Mouse (Mus musculus) forelimb bud, embryonic 11.5 days (tissue): ENCODE results near the gene Adamts12.

Experiments used
- DNase-seq: peaks from one replicate; pipeline ENCODE4 v3.0.0-alpha.2; 2012; ENCODE audit warnings: low read depth, low spot score

The Adamts12 gene

DNA sequence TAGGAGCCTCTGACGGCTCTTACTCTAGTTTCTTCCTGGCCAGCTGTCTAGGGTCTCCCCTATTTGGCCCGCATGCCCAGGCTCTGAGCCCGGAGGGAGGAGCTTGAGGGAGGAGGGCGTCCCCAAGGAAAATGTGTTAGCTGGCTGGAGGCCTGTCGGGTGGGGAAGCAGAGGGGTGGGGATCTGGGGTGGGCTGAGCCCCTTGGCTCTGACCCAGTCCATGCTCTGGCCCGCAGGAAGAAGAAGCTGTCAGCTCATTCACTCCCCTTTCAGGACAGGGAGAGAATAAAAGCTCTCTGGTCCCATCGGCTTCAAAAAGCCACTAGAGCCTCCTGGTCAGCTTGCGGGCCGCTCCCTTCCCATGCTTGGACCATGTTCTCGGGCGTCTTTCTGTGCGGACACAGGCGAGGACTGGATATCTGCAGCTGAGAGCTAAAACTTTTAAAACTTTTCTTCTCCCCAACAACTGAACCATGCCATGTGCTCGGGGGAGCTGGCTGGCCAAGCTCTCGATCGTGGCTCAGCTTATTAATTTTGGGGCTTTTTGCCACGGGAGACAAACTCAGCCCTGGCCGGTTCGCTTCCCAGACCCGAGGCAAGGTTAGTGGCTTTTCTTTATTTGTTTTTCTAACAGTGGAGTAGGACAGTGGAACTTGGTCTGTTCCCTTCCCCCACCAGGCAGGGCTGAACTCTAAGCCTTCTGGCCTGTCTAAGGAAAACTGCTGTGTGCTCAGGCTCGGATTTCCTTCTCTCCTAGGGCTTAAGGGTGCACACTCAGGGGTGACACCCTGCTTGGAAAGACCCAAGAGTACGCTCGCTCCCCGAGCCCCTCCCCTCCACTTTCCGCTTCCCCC lies at the start of gene Adamts12:
Adamts12 (plus strand) TSS at position 233 of the 854 bp plus-strand sequence.
- DNase-seq = no peak

DNA sequence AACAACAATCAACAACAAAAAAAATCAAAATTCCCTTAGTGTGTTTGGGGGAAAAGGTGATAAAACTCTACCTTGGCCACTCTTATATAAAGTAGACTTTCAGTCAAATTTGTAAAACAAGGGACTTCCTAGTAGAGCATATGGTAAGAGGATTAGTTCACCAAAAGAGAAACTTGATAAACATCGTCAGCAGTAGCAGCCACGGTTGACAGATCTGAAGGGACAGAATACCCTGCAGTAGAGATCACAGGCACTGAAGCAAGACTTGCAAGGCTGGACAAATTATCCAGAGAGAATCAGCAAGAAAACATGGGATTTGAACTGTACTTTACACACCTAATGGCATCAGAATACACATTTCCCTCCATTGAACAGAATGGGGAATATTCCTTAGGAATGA lies 49.7 kb upstream of the Adamts12 start:
- DNase-seq = no peak

DNA sequence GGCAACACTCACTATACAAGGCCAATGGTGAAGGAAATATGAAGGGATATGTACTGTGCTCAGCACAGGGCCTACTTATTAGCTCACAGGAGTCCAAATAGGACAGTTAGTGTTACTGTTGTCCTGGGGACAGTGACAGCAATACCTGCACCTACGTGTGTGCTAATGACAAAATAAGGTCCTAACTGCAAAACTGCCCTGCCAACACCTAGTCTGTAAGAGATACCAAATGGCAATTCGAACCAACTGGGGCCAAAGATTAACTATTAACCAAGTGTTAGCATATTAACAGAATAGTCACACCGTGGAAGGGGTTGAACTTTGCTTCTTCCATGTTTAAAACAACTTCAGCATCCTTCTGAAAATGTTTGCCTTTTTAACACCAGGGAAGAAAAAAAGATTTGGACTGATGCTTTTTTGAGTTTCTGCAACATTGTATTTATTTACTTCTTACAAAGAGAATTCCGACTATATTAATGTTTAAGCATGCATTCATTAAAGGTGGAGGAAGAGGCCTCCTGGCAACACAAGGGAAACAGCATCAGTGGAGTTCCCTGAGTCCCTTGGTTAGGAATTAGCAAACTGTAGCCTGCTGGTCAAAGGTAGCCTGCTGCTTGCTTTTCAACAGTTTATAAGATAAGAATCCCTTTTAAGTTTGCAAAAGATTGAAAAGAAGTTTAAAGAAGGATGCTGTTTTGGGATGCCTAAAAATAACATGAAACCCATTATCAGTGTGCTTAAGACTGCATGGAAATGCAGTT lies 37.6 kb upstream of the Adamts12 start:
- no peak for DNase-seq

DNA sequence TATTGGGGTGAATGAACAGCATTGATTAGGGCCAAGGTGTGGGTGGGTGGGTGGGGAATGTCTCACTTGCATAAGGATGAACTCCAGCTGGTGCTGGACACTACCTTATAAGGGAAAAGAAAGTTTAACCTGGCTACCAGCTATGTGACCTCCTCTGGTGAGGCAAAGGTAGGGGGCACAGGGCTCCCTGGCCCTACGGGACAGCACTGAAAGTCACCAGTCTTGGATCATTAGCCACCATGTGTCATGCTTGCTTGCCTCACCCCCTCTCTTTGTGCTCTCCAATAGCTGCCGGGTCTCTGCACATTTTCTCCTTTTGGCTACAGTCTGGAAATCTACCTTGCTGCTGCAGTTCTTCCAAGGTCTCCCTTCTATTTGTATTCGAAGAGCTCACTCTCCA lies 34.4 kb upstream of the Adamts12 start:
- DNase-seq = no peak

DNA sequence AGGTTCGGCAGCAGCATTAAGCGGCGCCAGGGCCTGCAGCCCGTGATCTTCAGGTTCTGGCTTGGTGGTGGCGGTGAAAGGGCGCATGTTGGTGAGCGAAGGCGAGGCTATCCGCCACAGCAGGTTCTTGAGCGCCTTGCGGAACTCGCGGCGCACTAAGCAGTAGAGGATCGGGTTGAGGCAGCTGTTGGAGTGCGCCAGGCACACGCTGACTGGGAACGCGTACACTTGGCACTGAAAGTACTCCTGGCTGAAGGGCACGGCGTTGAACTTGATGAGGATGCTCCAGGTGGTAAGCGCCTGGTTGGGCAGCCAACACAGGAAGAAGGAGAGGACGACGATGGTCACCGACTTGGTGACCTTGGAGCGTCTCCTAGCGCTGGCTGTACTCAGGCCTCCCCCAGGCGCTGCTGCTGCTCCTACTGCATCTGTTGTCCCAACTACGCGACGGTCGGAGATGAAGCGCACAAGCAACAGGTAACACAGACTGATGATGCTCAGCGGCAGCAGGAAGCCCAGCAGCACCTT lies 28.6 kb upstream of the Adamts12 start:
- DNase-seq = peak; percentile 29

DNA sequence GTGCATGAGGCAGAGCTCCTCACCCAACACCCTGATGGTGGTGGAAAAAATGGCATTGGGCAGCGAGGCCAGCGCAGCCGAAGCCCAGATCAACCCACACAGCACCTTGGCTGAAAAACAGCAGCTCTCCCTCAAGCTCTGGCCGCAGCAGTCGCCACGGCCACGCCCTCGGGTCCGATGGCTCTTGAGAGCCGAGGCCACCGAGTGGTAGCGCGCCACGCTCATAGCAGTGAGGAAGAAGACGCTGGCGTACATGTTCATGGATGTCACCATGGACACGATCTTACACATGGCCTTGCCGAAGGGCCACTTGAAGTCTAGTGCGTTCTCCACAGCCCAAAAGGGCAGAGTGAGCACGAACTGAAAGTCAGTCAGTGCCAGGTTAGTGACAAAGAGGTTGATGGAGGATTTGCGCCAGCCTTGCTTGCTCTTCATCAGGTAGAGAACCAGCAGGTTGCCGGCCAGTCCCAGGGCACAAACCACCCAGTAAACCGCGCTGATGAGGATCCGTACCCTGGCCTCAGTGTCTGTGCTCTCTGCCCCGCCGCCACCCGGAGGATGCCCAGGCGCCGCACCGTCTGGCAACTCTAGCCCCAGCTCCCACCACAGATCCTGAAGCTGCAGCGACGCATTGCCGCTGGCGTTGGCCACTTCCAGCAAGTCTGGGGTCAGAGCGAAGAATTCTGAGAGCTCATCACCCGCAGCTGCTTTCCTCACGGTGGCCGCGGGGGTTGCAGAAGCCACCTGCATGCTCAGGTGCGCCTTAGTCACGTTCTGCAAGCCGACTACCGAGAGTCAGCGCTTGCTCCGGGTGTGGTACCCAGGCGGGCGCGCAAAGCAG lies 27.8 kb upstream of the Adamts12 start:
- peak; percentile 11 for DNase-seq

DNA sequence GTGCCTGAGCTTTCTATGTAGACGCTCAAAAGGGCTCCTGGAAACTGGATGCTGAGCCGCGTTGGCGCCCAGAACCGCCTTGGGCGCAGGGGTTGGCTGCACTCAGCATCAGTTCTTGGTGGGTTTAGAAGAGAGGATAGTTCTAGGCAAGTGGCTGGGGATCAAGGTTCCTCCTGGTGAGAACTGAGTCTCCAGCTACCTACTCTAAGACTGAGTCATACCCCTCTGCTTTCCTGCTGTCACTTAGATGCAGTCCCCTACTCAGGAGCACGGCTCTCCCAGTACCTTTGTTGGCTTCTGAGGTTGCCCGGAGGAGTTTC lies 27.3 kb upstream of the Adamts12 start:
- DNase-seq = no peak

DNA sequence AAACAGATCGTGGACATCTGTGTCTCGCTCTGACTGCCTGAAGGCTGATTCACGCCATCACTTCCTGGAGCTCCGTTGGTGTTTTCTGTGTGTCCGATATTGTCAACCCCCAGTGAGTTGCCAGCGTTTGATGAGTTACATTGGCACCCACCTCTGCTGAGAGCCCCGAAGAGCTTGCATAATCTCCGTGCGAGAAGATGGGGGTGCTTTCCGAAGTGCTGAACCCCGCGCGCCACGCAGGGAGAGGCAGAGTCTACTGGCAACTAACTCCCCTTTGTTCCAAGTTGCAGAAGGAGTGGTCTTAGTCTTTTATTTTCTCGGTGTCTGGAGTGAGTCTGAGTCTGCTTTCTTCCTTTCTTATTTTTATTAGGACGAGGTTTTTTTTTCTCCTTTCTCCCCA lies 26.9 kb upstream of the Adamts12 start, which contains the start of gene Rxfp3:
Rxfp3 (minus strand) TSS at position 281 of the 400 bp plus-strand sequence.
- DNase-seq = peak; percentile 11

DNA sequence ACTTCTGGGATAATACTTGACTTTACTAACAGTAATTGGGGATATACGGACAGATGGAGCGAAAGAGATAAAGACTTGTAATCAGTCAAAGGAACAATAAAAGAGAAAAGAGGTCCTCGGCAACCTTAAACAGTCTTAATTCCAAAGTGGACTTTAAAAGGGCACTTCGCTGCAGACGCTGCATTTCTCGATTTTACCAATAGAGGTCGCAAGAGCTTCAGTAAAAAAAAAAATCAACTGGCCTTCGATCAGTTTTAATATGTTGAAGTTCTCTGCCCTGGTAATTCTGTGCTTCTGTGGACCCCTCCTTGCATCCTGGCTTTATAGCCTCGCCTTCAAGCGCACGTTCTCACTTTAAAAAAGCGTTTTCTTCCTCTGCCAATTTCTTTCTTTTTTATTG lies 26.1 kb upstream of the Adamts12 start:
- peak; percentile 80 for DNase-seq

DNA sequence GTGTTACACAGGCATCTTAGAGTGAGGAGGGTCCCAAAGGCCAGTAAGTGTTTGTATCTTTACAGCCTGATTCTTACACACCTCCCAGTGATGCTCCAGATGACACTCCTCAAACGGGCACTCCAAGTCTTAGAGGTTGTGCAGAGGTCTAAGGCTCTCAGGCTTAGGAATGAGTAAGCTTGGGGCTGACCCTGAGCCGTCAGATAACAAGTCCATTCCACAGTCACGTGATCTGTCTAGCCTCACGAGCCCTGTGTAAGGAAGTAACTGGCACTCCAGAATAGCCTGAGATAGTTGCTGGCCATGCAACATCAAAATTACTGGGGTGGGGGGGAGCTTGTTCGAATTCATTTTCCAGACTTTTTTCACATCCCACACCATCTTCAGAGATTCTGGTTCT lies 24.5 kb upstream of the Adamts12 start:
- DNase-seq = no peak

DNA sequence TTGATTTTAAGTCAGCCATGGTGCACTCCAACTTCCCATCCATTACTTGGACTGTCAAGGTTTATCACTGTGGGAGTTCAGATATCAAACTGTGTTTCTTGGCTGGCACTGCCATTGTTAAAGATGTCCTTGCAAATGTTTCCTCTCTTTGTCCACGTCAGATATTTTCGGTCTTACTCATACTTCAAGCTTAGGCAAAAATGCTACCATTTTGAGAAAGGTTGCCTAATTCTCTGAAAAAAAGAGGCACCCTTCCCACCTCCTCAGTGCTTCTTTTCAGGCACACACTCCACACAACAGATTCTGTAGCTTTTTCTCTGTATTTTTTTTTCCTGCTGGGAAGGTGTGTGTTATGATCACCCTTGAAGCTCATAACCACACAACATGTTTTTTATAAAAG lies 23.4 kb upstream of the Adamts12 start:
- DNase-seq = no peak

DNA sequence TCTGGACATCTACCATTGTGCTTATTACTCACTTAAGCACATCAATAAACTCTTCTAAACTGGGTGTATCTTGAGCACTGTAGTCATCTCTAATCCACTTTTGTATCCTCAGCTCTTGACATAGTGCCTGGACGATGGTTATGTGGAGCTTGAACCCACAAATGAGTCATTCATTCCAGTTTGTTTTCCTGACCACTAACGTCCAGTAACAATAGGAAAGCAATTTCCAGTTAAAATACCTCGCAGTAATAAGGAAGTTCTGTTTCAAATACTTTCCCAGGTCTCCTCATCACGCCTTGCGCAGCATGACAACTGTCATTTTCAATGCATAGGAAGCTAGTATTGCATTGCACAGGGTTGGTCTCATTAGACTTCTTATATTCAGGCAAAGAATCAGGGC lies 21.8 kb upstream of the Adamts12 start:
- no peak for DNase-seq

DNA sequence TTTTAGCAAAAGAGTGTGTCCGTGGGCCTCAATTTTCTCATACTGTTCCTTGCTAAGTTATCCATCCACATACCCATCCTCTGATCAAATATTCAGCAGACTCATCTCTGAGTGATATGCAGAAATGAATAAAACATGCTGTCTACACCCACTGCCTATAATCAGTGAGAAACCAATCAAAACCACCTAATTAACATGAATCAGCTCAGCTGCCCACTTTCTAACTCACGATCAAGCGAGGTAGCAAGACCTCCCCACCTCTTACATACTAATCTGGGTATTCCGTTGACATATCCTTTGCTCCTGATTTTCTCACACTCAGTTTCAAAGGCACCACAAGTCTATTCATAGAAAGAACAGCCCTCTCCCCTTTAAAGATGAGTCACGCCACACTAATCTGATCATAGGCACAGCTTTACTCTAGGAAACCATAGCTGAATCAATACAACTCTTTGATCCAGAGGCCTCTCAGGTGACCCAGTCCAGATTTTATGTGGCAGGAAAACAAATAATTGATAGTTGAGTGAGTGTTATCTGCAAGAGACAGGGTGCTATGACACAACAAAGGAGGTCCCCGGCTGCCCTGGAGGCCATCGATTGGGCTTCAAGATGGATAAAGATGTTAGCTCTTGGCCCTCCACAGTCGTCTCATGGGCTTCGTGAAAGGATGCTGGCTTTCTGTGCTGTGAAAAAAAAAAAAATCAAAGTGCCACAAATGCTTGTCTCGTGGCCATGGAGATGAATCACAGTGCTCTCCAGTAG lies 10.7 kb upstream of the Adamts12 start:
- DNase-seq = no peak

DNA sequence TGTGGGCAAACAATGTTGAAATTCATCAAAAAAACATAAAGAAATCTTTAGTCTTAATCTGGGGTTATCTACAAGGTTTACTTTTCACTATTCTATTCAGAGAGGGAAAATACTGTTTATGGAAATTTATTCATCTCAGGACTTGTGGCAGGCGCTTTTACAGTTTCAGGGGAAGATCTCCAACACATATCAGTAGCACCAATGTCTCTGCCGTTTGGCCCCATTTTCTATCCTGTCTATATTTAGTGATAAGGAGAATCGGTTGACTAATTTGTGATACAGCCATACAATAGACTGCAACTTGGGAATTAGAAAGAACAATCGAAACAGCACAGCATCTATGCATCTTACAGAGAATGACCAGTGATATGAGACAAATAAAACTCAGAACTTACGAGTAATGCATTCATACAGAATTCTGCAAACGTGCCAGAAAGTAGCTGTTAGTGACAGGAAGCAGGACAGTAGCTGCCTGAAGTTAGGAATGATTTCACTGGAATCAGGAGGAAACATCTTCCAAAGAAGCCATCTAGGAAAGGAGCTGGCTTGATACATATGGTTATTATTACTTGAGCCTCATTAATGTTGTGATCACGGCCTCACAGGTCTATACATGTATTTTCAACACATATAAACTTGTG lies 10.0 kb upstream of the Adamts12 start:
- no peak for DNase-seq

DNA sequence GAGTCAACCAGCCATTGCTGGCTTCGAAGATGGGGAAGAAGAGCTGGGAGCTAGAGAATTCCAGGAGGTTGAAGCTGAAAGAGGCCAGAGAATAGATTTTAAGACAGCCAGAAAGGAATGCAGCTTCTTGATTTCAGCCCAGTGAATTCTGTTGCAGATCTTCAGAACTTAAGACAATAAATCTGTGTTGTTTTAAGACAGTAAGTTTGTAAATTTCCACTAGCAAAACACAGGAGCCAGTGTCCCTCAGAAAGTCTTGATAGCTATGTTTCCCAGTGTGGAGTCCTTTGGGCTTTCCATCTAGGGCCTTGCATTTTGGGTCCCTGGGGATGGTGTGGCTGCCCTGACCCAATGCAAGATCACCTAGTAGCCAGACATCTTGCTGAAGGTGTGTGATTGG lies 1.7 kb upstream of the Adamts12 start:
- DNase-seq = no peak

DNA sequence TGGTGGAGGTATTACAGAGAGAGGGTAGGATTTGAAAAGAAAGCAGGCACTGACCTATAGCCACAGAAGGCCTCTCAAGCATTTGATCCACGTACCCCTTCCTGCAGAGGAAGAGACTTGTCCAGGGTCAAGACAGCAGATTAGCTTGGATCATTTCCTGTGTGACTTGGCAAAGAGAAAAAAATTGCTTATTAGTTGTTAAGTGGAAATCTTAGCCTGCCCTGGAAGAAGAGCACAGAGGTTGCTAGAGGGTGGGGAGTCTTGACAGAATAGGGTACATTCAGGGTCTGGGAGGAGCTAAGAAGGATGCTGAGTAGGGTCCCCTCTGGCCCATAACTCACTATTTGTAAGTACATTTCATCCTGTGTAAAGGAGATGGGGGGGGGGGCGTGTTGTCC lies 431 bp upstream of the Adamts12 start:
- DNase-seq = no peak

DNA sequence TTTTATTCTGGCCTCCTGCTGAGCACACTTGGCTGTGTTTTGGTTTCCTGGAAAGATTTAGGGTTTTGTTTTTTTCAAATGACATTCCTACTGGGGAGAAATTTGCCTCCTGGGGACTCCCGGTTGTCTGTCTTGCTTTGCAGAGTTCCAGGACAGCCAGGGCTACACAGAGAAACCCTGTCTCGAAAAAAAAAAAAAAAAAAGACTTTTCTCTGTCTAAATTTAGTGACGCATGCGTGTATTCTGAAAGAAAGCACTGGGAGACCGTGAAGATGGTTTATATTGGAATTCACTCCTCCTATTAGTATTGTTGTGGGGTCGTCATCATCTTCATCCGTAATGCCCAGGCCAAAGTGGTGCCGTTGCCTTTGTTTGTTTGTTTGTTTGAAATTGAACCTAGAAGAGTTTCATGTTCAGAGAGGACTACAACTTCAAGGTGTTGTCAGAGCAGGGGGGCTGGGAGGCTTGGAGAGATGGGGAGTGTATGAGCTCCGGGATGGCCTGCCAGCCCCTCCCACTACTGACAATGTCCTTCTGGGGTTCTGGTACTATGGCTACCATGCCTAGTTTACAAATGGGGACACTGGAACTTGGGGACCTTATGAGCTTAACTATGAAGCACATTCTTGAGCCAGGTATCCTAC lies 1.1 kb downstream of the Adamts12 start:
- DNase-seq = no peak

DNA sequence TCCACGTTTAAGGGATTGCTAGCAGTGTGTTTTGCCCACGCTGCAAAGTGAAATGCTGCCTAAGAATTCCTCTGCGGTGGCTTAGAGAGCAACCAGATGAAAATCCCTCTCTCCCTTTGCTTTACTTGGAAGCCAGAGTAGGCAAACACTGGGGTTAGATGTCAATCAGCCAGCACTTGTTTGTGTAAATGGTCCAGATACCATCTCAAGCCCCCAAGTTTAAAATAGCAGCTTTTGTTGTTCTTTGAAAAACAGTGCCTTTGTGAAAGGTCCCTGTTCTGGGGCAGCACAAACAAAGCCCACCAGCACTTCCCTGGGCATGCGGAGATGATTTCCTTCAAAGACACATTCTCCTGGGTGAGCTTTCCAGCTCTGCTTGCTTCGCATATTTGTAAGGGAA lies 1.7 kb downstream of the Adamts12 start:
- DNase-seq = no peak

DNA sequence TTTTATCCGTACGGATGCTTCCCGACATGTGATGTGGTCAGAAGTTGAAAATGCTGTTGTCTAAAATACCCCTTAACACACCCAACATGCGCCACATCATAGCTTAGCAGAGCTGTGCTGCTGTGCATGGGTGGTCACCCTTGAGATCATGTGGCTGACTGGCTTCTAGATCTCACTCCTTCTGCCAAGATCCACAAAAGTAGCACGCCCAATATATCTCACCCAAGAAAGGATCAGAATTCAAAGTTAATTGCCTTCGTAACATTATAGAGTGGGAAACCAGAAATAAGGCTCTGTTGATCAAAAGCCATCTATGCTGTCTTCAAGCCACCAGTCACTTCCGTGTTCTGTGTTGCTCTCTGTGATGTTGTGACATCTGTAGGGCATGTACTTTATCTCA lies 3.3 kb downstream of the Adamts12 start:
- no peak for DNase-seq

DNA sequence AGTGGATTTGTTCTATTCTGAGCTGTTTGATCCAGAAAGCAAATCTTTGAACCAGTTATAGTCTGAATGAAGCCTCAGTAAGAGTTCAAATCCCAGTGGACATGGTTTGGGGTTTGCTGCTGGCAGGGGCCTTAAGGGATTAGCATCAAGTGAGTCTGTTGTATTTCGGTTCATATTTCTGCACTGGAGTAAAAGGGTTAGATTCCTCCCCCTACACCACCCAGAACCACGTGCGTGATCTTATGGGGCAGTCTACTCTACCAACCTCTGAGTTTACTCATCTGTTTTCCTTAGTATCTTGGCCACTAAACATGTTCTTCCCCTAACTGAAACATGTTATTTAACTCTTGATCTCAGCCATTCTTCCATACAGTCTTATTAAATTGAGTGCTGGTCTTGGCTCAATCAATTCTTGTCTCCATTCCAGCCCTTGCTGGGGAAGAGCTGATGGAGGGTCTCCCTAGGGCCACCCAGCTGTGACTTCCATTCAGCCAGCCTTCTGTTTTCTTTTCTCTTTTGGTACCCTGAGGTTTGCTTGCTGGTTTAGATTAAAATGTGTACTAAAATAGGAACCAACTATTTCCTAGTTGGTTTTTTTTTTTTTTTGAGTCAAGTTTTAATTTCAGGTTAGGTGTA lies 11.3 kb downstream of the Adamts12 start:
- no peak for DNase-seq
